Mouse (Mus musculus): ENCODE results near the gene Brip1. TPM values are rescaled to one million over a fixed set of nuclear protein-coding genes. Genes with fewer than 3 reads are reported as not detected.

Gene Brip1
- polyA plus RNA-seq, 1 experiment from 2014 or later, result 7.5 TPM

GRCm38 (mm10) chr11:86055806-86056205, 145.2 kb downstream of the Brip1 start:
- H3K27ac ChIP-seq, result no peak overlapping the region
- H3K4me2 ChIP-seq, result no peak overlapping the region
- no peaks in the 10 kb centered on the region for H3K27me3 ChIP-seq
- 62% methylated on average over 7 of the region's 7 CpGs for WGBS
- H3K36me3 ChIP-seq, result no peaks in the 10 kb centered on the region
- ATAC-seq (ENCODE audit: insufficient number of reproducible peaks, low FRiP score, low TSS enrichment, low read depth), result no peak
- no peaks in the 10 kb centered on the region for H3K9me3 ChIP-seq
- no peak overlapping the region for H3K4me3 ChIP-seq
- no peak overlapping the region for H3K9ac ChIP-seq
- peaks cover 6% of the 10 kb centered on the region; the same call in 1 of the 2 replicates for H3K4me1 ChIP-seq

DNA sequence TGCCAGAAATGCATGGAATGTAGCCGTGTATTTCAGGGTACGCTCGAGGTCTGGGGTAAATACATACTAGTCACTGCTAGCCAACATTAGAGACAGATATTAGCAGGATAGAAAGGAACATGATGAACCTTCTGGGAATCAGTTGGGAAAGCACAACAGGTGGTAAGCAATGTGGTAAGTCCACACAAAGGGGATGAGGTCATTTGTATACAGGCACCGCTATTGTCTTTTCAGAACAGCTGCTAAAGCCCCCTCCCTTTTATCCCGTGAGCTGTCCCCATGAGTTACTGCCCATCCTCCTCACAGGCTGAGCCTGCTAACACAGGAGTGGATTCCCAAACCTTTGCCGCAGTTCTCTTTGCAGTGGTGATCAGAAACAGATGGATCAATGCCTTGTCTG, 149.6 kb downstream of the Brip1 start:
- WGBS, result 15% methylated on average over 6 of the region's 6 CpGs
- Histone ChIP-seq H3K36me3 (no peaks in the 10 kb centered on the region), H3K4me2 (no peak overlapping the region), H3K4me3 (no peak overlapping the region), H3K4me1 (peaks cover 13% of the 10 kb centered on the region; the same call in 1 of the 2 replicates), H3K9ac (no peak overlapping the region), H3K27ac (peak overlapping the region; percentile 57), H3K9me3 (no peaks in the 10 kb centered on the region), H3K27me3 (no peaks in the 10 kb centered on the region)
- peak; percentile 52; the same call in 1 of the 2 replicates for ATAC-seq (ENCODE audit: insufficient number of reproducible peaks, low FRiP score, low TSS enrichment, low read depth)

DNA sequence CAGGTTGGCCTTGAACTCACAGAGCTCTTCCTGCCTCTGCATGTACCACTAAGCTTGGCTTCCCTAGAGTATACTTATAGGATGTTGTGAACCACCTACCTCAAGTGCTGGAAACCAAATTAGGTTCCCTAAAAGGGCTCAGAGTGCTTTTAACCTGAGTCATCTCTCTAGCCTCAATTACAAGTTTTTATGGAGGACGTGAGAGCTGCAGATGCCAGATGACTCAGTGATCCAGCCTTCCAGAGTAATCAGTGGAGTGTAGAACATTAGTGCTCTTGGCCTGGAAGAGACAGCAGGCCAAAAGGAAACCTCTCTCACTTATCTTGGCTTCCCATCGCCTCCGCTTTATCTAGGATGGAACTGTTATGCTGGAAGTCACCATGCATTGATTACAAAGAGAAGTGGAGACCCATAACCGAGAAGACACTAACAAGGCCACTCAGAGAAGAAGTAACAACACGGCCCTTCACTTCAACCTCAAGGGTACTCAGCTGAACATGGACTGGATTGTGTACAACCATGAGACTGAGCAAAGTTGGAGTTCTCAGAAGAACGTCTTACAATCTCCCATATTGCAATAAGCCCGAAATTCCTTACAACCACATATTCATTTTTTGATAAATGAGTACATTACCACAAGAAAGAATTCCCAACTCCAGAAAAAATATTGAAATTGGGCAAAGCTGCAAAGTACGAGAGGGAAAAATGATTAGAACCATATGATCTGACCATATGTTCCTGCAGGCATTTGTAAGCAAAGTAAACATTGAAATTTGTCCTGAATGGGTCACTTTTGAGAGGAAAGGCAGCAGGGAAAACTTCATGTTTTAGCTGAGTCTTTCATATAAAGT, 150.3 kb downstream of the Brip1 start:
- Histone ChIP-seq H3K36me3 (no peaks in the 10 kb centered on the region), H3K4me1 (peaks cover 13% of the 10 kb centered on the region; the same call in 1 of the 2 replicates), H3K4me3 (no peak overlapping the region), H3K9ac (no peak overlapping the region), H3K27ac (peak overlapping the region; percentile 57), H3K4me2 (no peak overlapping the region), H3K27me3 (no peaks in the 10 kb centered on the region), H3K9me3 (no peaks in the 10 kb centered on the region)
- ATAC-seq (ENCODE audit: insufficient number of reproducible peaks, low FRiP score, low TSS enrichment, low read depth), result 0 out of 2 replicates have a peak, but pooled peaks have one; percentile 48
- 49% methylated on average over 8 of the region's 8 CpGs for WGBS

- Histone ChIP-seq H3K9me3 (no peaks in the 10 kb centered on the region), H3K4me2 (no peak overlapping the region), H3K36me3 (no peaks in the 10 kb centered on the region), H3K27ac (no peak overlapping the region), H3K4me3 (no peak overlapping the region), H3K9ac (no peak overlapping the region), H3K4me1 (0 out of 2 replicates have a peak, but pooled peaks cover 4% of the 10 kb centered on the region), H3K27me3 (no peaks in the 10 kb centered on the region)
- no peak for ATAC-seq (ENCODE audit: insufficient number of reproducible peaks, low FRiP score, low TSS enrichment, low read depth)
- 74% methylated on average over 5 of the region's 5 CpGs for WGBS
These were observed 161.0 kb downstream of the Brip1 start for GRCm38 (mm10) chr11:86039994-86040393.

DNA sequence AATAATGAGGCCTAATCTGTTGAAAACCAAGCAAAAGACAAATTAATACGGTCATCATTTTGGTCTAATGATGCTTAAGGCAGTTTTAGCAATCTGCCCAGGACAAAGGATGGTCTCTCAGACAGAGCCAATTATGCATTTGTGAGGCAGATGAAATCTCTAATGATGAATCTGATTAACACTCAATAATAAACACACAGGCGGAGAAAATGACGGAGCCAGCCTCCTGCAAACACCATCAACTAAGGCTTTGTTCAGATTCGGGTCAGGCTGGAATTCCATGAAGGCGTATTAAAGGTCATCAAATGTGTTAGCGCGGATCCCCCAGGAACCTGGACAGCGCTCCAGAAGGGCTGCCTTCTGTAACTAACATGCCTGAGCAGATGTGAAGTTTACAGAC, 161.6 kb downstream of the Brip1 start:
- Histone ChIP-seq H3K27ac (no peak overlapping the region), H3K27me3 (no peaks in the 10 kb centered on the region), H3K36me3 (no peaks in the 10 kb centered on the region), H3K9ac (no peak overlapping the region), H3K4me2 (no peak overlapping the region), H3K4me1 (0 out of 2 replicates have a peak, but pooled peaks cover 4% of the 10 kb centered on the region), H3K9me3 (no peaks in the 10 kb centered on the region), H3K4me3 (no peak overlapping the region)
- WGBS, result 65% methylated on average over 8 of the region's 8 CpGs
- ATAC-seq (ENCODE audit: insufficient number of reproducible peaks, low FRiP score, low TSS enrichment, low read depth), result no peak

GRCm38 (mm10) chr11:86038701-86039100, 162.3 kb downstream of the Brip1 start:
- H3K27me3 ChIP-seq, result no peaks in the 10 kb centered on the region
- no peak overlapping the region for H3K4me3 ChIP-seq
- H3K36me3 ChIP-seq, result no peaks in the 10 kb centered on the region
- no peak overlapping the region for H3K27ac ChIP-seq
- WGBS, result 62% methylated on average over 13 of the region's 13 CpGs
- no peaks in the 10 kb centered on the region for H3K9me3 ChIP-seq
- 0 out of 2 replicates have a peak, but pooled peaks cover 4% of the 10 kb centered on the region for H3K4me1 ChIP-seq
- H3K9ac ChIP-seq, result no peak overlapping the region
- H3K4me2 ChIP-seq, result no peak overlapping the region
- no peak for ATAC-seq (ENCODE audit: insufficient number of reproducible peaks, low FRiP score, low TSS enrichment, low read depth)

- H3K9me3 ChIP-seq, result no peaks in the 10 kb centered on the region
- H3K36me3 ChIP-seq, result no peaks in the 10 kb centered on the region
- no peaks in the 10 kb centered on the region for H3K27me3 ChIP-seq
- peaks cover 9% of the 10 kb centered on the region; the same call in 1 of the 2 replicates for H3K4me1 ChIP-seq
- no peak overlapping the region for H3K4me3 ChIP-seq
- no peak overlapping the region for H3K4me2 ChIP-seq
- no peak for ATAC-seq (ENCODE audit: insufficient number of reproducible peaks, low FRiP score, low TSS enrichment, low read depth)
- no peak overlapping the region for H3K9ac ChIP-seq
- 53% methylated on average over 4 of the region's 4 CpGs for WGBS
- H3K27ac ChIP-seq, result no peak overlapping the region
These were observed 168.1 kb downstream of the Brip1 start for GRCm38 (mm10) chr11:86032910-86033309.

- Histone ChIP-seq H3K4me3 (no peak overlapping the region), H3K4me2 (no peak overlapping the region), H3K36me3 (no peaks in the 10 kb centered on the region), H3K9me3 (no peaks in the 10 kb centered on the region), H3K27ac (peak overlapping the region; percentile 29), H3K4me1 (peaks cover 29% of the 10 kb centered on the region), H3K27me3 (no peaks in the 10 kb centered on the region), H3K9ac (no peak overlapping the region)
- ATAC-seq (ENCODE audit: insufficient number of reproducible peaks, low FRiP score, low TSS enrichment, low read depth), result no peak
- 16% methylated on average over 5 of the region's 5 CpGs for WGBS
These were observed 173.0 kb downstream of the Brip1 start for GRCm38 (mm10) chr11:86028034-86028433.

DNA sequence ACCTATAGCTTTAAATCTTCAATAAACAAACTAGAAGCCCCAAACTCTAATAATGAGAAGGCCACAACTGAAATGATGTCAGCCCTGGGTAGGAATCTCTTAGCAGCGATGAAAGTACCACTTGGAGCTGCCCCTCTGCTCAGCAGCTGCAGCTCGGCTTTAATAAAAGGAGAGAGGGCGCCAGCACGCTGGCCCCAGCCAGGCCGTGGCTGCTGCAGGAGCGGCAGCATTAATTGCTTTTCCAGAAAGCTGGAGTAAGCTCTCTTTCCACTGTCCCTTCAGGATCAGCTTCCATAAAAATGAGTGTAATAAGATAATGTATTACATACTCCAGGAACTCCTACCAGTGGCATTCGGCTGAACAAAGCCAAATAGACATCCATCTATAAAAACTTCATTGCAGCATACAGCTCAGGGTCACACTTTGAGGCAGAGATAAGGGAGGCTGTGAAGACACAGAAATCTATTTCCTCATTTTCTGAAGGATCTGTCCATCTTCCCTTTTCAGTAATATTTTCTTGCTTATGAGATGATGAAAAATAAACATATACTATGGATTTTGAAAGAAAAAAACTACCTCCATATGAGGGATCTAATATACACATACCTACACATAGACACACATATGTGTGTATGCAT, 174.3 kb downstream of the Brip1 start:
- no peak overlapping the region for H3K9ac ChIP-seq

DNA sequence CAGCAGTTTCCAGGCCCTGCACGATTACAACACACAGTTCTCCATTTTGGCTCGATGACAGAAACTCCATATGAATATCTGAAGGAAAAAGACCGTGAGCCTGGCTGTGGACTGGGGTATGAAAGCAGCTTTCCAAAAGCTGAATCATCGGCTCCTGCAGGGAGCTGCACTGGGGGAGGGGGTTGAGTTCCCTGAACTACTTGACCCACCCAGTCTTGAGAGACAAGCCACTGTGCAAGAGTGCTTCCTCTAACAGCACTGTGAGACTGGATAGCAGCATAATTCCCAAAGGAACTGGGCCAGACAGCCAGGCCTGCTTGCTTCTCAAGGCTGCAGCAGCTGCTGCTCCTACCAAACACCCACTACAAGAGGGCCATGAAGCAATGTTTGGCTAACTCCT, 178.6 kb downstream of the Brip1 start:
- H3K36me3 ChIP-seq, result no peaks in the 10 kb centered on the region
- H3K27ac ChIP-seq, result peak overlapping the region; percentile 77
- ATAC-seq (ENCODE audit: insufficient number of reproducible peaks, low FRiP score, low TSS enrichment, low read depth), result peak; percentile 85
- no peaks in the 10 kb centered on the region for H3K9me3 ChIP-seq
- no peak overlapping the region for H3K9ac ChIP-seq
- no peaks in the 10 kb centered on the region for H3K27me3 ChIP-seq
- WGBS, result 20% methylated on average over 4 of the region's 4 CpGs
- H3K4me3 ChIP-seq, result no peak overlapping the region
- H3K4me1 ChIP-seq, result peaks cover 33% of the 10 kb centered on the region
- H3K4me2 ChIP-seq, result no peak overlapping the region

More for the DNA sequence above, 174.3 kb downstream of the Brip1 start:
- Histone ChIP-seq H3K36me3 (no peaks in the 10 kb centered on the region), H3K9me3 (no peaks in the 10 kb centered on the region), H3K4me3 (no peak overlapping the region), H3K4me1 (peaks cover 39% of the 10 kb centered on the region), H3K4me2 (no peak overlapping the region), H3K27me3 (no peaks in the 10 kb centered on the region), H3K27ac (peak overlapping the region; percentile 65)
- 14% methylated on average over 7 of the region's 7 CpGs for WGBS
- ATAC-seq (ENCODE audit: insufficient number of reproducible peaks, low FRiP score, low TSS enrichment, low read depth), result no peak; the same call in 1 of the 2 replicates

- 38% methylated on average over 1 of the region's 1 CpGs for WGBS
- Histone ChIP-seq H3K27me3 (no peaks in the 10 kb centered on the region), H3K36me3 (no peaks in the 10 kb centered on the region), H3K27ac (no peak overlapping the region), H3K9ac (no peak overlapping the region), H3K4me1 (peaks cover 27% of the 10 kb centered on the region), H3K4me2 (no peak overlapping the region), H3K4me3 (no peak overlapping the region), H3K9me3 (no peaks in the 10 kb centered on the region)
- ATAC-seq (ENCODE audit: insufficient number of reproducible peaks, low FRiP score, low TSS enrichment, low read depth), result no peak
These were observed 181.0 kb downstream of the Brip1 start for GRCm38 (mm10) chr11:86020033-86020432.

GRCm38 (mm10) chr11:86016242-86016641, 184.8 kb downstream of the Brip1 start:
- H3K27ac ChIP-seq, result no peak overlapping the region
- no peak for ATAC-seq (ENCODE audit: insufficient number of reproducible peaks, low FRiP score, low TSS enrichment, low read depth)
- H3K4me2 ChIP-seq, result no peak overlapping the region
- no peak overlapping the region for H3K9ac ChIP-seq
- no peaks in the 10 kb centered on the region for H3K36me3 ChIP-seq
- H3K4me3 ChIP-seq, result no peak overlapping the region
- peaks cover 10% of the 10 kb centered on the region for H3K4me1 ChIP-seq
- H3K27me3 ChIP-seq, result no peaks in the 10 kb centered on the region
- WGBS, result 28% methylated on average over 11 of the region's 11 CpGs
- H3K9me3 ChIP-seq, result no peaks in the 10 kb centered on the region
